Mouse (Mus musculus): Measurements from ENCODE around the gene Nod2.

DNA sequence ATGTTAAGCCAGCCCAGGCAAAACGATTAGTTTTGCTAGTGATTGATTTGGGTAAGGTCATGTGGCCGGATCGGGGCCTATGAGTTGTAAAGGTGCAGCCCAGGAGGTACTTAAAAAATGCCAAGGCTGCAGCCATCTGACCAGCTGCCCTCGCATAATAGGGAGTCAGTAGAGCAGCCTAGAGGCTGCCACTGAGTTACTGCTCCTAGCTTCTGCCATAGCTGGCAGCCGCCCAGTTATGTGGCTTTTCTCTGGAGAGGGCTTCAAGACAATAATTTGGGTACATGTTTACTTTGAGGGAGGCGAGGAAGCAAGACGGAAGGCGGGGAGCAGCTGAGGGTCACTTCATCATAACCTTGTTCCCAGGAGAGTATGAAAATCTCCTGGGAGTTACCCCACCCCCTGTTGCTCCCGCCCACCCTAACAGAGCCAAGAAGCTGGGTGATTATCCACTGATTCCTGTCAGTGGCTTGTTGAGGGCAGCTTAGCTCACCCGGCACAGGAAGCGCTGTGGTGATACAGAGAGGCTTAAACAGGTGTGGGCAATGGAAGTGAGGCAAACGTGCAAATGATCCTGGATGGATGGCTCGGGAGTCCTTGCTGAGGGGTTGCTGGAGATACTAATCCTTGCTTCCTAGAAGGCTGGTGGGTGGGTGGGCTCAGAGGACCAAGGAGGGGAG, 41.6 kb upstream of the Nod2 start:
- no peak for TF ChIP-seq CTCF (IDR thresholded peaks at IDR 0.05; ENCODE audit: borderline replicate concordance, insufficient read depth, low read length)
- TF ChIP-seq POLR2A (IDR thresholded peaks at IDR 0.05; ENCODE audit: low read depth, low read length), result no peak
